Mouse (Mus musculus): Measurements from ENCODE around the gene Inpp5d.

The Inpp5d gene

DNA sequence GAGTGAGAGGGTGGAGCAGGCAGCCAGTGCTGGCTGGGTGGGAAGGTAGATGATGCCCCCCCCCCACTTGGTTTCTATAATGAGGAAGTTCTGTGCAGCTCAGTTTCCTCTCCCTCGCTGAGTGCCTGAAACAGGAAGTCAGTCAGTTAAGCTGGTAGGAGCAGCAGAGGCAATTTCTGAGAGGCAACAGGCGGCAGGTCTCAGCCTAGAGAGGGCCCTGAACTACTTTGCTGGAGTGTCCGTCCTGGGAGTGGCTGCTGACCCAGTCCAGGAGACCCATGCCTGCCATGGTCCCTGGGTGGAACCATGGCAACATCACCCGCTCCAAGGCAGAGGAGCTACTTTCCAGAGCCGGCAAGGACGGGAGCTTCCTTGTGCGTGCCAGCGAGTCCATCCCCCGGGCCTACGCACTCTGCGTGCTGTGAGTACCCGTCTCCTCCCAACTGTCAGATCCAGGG, at the start of gene Inpp5d:
Inpp5d (plus strand) TSS at position 102 of the 458 bp plus-strand sequence.
- in situ Hi-C loops (cut with MboI), result loop anchor here (5.0 kb wide), 1 partner anchor 37 kb away; no protein-coding TSS in a partner anchor

DNA sequence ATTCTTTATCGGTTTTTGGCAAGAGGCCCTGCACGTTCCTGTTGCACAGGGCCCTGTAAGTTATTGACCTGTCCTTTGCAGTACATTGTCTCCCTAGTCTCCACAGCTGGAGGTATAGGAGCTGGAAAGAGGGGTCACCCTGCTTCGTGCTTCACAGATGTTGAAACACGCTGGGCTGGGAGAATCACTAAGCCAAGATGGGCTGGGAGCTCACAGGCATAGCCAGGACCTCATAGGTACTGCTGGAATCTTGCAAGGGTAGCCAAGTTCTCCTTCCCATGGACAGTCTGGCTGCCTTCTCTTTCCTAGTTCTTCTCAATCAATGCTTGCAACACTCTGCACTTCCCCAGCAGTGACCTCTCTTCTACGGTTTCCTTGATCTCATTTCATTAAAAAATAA, 46.9 kb upstream of the Inpp5d start:
- in situ Hi-C loops (cut with MboI), result no loop called here

DNA sequence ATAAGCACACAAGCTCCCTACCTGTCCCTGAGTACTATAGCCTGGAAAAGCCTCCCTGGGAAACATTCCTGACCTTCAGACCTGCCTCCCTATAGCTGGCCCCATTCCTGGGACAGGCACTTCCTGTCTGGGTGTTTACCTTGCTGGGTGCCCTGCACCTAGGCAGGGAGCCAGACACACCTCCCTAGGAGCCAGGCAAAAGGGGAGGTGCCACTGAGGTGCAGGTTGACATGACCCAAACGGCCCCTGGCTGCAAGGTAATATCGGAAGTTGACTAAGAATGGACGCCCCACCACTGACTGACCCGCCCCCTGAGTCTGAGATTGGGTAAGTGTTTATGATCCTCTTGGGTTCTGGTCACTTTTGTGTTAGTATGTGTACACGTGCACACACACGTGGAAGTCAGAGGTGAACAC, 46.3 kb upstream of the Inpp5d start, which contains the start of gene Ngef:
Ngef (minus strand) TSS at position 71 of the 416 bp plus-strand sequence.
- in situ Hi-C loops (cut with MboI), result no loop called here

DNA sequence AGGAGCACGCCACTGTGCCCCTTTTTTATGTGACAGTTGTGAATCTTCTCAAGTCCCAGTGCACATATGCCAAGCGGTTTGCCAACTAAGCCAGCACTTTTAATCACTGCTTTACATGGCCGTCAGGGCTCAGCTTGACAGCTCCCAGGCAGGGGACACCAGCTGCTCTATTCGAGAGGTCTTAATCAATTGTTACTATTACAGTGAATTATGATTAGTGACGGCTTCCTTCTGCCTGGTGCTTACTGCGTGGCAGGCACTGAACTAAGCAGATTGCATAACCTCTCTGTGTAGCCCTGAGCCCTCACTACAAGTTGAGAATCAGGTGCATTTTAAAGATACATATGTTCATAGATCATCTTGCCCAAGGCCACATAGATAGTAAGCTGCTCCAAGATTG, 45.8 kb upstream of the Inpp5d start:
- in situ Hi-C loops (cut with MboI), result no loop called here

DNA sequence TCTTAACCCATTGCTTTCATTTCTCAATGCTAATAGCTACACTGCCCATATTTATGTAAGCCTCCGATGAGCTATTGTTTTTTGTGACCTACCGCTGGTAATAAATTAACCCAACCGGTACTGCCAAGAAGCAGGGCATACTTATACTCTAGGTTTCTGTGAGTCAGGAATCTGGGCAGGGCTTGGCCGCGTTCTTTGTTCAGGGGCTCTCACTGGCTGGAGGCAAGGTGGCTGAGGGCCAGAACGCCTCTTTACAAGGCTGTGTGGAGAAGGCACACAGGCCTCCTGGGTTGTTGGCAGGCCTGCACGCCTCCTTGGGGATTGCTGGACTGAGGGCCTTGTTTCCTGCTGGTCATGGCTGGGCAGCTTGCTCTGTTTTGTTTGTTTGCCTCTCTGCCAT, 45.3 kb upstream of the Inpp5d start:
- in situ Hi-C loops (cut with MboI), result no loop called here

DNA sequence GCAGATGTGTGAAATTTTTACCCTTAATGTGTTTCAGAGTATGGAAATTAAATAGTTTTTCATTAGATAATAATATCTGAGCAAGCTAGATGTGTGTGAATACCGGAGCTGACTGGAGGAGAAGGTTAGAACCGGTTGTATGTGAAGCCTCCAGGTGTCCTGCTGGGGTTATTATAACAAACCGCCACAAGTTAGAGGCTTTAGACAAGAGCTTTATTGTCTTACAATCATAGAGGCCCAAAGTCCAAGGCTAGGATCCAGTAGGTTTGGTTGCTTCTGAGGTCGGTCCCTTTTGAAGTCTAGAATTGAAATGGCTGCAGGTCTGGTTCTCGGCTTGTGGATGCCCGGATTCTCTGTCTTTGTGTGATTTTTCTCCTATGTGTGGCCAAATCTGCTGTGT, 41.1 kb upstream of the Inpp5d start:
- in situ Hi-C loops (cut with MboI), result no loop called here

DNA sequence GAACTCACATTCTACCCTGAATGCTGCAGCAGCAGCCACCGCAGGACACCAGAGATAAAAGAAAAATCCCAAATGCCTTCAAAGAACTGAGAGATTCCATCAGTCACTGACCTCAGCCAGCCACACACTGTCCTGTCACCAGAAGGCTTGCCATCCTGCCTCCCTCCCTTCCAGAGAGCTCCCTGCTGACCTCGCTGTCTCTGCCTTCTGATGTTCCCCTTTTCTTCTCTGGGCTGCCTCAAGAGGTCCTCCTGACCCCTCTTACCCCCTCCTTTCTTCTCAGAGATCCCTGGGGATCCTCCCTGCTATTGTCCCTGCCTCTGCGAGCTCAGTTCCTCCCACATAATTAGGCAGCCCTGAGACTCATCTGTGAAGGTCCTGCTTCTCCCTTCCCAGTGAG, 39.3 kb upstream of the Inpp5d start:
- in situ Hi-C loops (cut with MboI), result no loop called here

DNA sequence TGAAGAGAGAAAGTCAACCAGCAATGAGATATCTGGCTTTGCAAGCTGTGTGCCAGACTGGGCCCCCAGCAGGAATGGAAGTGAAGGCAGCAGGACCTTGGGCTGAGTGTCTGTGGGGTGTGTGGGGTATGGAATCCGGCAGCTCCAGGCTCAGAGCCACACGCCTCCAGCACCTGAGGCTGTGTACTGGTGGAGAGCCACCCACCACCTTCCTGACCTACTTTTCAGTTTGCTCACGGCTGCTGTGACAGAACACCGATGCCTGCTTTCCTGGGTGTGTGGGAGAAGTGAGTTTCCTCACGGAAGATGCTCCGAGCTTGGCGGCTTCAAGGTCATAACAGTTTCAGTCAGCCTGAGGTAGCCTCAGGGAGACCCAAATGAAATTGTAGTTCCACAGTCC, 30.9 kb upstream of the Inpp5d start:
- in situ Hi-C loops (cut with MboI), result no loop called here

DNA sequence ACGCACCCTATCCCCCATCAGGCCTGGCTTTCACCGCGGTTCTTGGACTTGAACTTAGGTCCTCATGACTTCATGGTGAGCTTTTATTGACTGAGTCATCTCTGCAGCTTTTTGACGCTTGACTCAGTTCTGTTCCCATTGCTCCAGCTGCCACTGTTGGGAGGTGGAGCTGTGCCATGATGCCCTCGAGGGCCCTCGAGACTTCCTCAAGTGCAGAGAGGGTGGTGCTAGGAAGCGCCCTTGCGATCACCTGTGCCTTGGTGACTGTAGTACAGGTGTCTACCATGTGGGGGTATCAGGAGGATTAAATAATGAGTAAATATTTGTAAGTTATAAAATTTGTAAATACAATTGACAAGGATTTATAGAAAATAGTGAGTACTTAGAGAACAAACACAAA, 30.1 kb upstream of the Inpp5d start:
- in situ Hi-C loops (cut with MboI), result no loop called here

DNA sequence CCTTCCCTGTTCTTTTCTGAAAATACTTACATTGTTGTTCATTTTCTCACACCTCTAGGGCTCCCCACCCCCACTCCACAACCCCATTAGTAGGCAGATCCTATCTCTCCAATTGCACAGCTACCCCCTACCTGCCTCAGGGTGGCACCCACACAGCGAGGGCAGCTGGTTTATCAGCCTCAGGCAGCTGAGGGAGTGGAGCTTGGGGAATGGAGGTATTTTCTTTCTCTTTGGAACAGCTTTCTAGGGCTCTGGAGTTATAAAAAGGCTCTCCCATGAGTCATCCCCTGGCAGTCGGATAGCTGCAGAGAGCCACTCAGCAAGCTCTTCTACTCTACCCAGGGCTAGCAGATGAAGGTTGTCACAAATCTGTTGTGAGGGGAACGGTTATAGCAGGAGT, 25.9 kb upstream of the Inpp5d start:
- in situ Hi-C loops (cut with MboI), result no loop called here

DNA sequence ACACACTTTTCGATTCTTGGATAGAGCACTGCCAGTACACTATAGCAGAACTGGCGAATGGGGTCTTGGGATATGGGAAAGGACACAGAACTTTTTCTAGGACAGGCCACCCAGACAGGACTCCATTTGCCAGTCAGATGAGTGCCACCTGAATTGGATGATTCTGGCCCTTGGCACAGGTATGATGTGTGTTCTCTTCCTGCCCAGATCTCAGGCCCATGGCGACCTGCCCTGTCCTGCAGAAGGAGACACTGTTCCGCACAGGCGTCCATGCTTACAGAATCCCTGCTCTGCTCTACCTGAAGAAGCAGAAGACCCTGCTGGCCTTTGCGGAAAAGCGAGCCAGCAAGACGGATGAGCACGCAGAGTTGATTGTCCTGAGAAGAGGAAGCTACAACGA, 25.4 kb upstream of the Inpp5d start:
- in situ Hi-C loops (cut with MboI), result no loop called here

DNA sequence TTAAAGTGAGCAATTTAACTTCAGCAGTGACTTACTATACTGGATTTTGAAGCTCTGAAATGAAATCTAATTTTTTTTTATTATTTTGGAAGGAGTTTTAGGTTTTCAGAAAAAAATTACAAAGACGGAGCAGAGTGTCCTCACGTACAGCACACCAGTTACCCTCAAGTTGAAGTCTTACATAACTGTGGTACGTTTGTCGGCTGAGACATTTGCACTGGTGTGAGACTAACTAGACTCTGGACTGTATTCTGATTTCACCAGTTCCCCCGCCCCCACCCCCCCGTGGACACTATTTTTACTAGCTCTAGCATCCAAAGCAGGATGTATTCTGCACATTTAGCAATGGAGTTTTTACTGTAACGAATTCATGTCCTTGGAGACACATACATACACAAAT, 19.6 kb upstream of the Inpp5d start:
- in situ Hi-C loops (cut with MboI), result no loop called here

DNA sequence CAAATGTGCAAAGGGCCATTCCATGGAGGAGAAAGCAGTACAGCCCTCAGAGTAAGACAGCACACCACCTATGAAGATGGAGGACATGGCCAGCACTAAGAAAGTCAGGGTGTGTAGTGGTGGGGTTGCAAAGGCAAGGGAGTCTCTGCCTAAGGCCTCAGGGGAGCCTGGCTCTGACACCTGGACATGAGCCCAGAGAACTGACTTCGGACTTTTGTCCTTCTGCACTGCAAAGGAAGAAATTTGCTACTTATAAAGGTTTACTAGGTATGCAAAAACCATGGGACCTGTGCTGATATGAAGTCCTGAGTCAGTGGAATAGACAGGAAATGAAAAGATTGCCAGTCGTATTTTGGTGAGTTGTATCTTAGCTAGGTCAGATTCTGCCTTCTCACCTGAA, 18.3 kb upstream of the Inpp5d start:
- in situ Hi-C loops (cut with MboI), result no loop called here

DNA sequence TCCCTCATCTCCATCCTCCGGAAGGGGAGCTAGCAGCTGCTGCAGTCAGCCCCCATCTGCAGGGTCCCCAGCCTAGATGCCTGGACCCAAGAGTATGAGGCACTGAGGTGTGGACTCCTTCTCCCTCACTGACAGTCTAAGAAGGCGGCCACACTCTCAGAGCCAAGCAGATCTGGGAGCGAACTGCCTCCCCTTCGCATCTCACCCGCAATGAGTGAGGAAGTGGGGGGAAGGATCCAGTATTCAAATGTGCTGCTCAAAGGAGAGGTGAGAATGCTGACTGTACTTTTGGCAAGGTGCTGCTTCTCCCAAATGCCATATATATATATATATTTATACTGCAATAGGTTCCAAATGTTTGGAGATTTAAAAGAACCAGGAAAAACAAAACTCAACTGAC, 16.7 kb upstream of the Inpp5d start:
- in situ Hi-C loops (cut with MboI), result no loop called here

DNA sequence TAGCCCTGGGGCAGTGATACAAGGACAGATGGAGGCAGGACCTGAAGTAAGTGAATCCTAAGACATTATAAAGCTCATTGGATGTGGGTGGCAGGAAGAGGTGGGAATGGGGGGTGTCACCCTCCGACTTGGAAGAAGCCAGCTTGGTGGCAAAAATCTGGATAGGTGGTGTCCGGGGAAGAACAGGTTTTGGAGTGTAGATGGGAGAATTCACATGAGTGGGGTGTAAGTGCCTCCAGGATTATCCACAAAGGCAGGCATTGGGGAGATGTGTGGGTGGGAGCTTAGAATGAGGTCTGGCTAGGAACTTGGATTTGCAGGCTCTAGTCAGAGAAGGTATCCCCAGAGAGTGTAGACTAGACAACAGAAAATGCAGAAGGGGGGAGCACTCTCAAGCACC, 14.8 kb upstream of the Inpp5d start:
- in situ Hi-C loops (cut with MboI), result no loop called here

DNA sequence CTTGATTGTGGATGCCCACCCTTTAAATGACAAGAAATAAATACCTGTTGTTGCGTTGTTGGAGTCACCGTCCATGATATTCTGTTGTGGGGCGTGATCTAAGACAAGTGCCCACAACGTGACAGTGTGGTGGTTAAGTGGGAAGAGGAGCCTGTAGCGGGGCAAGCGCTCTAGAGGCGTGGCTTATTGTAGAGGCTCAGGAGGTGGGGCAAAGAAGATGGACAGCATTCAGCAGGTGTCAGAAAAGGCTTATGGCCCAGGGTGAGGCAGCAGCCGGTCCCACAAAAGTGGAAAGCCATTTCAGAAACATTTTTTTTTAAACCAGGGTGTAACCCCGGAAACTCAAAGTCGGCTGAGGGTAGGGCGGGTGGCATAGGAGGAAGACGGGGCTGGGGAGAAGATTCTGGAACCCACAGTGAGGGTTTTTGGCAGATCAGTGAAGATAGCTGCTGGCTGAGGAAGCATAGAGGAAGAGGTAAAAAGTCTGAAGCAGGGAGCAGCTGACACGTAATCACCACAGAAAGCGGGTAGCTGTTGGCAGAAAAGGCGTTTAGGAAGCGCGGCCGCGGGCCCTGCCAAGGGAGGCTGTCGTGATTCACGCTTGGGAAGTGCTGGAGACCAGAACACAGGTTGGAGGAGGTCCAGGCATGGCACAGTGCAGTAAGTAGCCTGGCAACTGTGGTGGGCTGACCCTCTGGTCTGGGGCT, 12.6 kb upstream of the Inpp5d start:
- in situ Hi-C loops (cut with MboI), result no loop called here

DNA sequence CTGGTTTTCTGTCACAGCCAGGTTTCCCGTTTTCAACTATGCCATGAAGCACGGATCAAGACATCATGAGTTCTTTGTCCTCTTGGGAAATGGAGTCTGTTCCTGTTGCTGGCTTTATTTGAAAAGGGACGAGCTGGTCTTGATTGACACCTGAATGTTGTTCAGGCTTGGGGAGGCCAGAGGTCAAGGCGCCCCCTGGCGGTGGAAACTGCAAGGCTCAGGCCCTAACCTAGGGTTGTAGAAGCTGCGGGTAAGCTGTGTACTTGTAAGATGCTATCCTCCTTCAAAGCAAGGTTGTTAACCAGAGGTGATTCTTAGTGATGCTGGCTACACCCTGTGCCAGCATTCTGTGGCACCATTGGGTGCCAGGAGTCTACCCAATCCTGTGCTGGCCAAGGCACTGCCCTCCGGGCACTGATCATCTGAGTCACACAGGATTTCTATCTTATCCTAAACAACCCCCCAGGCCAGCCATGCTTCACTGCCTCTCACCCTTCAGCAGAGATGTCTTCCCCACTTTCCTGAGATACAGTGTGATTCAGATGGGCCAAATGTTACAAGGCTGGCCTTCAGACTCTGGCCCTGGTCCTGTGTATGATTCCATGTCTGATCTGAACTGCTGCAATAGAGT, 11.6 kb upstream of the Inpp5d start:
- in situ Hi-C loops (cut with MboI), result no loop called here

DNA sequence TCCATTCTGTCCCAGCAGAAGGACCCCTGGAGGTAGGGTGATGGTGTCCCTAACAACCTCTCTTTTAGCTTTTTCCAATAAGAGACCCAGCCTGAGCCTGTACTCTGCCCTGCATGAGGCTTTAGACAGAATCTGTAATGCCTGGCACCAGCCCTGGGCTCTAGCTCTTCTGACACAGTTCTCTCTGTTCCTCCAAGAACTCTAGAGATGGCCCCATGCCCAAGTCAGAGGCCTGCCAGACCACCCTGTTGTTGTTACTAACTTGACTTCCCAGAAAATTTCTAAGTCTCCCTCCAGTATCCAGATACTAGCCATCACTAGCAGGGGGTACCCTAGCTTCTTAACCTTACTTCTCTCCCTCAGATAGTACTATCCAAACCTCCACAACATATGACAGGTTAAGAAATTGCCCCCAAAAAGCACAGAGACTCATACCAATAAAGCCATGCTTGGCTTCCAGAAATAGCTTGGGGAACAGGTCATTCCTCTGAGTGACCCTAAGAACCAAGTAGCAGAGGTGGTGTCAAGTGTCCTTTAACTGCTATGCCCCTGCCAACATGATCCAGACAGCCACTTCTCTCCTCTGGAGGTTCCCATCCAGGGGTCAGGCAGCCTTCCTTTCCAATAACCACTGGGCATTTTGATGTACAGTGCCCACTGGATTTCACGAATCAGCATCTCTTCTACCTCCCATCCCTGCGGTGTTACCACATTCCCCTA, 5.4 kb upstream of the Inpp5d start:
- in situ Hi-C loops (cut with MboI), result no loop called here

DNA sequence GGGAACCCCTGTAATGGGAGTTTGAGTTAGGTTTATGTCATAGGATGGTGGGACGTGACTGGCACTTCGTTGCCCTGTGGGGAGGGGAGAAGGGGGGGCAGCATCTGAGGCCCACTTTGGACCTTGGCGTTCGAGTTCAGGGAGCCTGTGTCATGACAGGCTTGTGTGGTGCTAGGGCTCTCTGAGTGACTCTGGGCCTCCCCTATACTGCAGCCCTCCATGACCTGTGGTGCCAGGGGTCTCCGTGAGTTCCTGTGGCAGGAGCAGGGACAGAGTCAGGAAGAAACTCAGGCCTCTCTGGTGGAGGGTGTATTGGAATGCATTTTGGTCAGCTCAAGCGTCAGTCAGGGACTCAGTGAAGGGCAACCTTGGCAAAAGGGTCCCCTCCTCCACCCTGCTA, 581 bp downstream of the Inpp5d start:
- in situ Hi-C loops (cut with MboI), result loop anchor here (5.0 kb wide), 1 partner anchor 37 kb away; no protein-coding TSS in a partner anchor

DNA sequence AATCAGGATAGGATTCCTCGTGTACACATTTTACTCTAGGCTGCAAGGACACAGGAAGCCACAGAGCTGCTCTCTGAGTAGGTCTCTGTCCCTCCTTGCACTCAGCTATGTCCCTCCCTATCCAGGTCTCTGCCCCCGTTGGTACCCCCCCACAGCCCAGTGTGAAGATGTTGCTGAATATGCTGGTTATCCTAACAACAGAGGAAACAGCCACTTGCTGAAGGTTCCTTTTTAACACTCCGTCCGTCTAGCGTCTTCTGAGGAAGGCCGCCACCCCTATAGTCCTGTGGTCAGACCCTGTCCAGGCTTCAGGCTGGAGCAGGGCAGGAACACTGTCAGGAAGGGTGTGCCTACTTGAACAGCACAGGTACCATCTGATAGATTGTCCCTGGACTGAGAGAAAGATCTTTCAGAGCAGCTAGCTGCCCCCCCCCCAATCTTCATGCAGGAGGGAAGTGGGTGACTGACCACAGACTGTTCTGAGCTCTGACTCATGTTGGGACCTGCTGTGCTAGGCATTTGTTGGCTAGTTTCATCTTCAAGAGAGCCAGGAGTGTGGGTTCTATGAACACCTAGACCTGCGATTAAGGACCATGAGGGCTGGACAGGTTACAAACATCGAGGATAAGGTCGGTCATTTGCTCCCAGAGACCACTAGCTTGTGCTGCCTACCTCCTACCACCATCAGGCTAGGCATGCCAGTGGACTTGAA, 1.2 kb downstream of the Inpp5d start:
- in situ Hi-C loops (cut with MboI), result loop anchor here (5.0 kb wide), 1 partner anchor 36 kb away; no protein-coding TSS in a partner anchor

DNA sequence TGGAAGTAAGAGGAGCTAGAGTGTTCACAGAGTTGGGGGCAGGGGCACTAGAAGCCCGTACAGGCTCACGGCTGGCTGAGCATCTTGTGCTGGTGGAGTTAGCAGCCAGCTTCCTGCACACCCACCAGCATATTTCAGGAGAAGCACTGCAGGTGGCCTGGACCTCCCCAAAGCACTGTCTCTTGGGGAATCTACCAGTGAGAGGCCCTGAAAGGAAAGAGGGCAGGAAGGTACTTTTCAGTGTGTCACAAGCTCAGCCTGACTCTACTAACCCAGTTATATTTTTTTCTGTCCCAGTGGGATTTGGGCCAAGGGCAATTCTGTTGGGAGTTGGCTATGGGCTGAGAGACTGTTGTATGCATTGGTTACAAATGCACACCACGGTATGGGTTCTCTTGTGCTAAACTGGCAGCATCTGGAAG, 1.8 kb downstream of the Inpp5d start:
- in situ Hi-C loops (cut with MboI), result loop anchor here (5.0 kb wide), 1 partner anchor 35 kb away; no protein-coding TSS in a partner anchor
